Mouse (Mus musculus) CH12F3 (cell line): ENCODE data around the gene Btbd3.
"Not testable (repeated sequence)": the region's sequence is repeated elsewhere in the genome, so short reads cannot be mapped to it uniquely, and the experiment has no call there.

Source experiments
- in situ Hi-C: fragments of 300-500 bp; cut with MboI; formaldehyde crosslinking; loops from 2 replicates; pipeline ENCODE4 v1.14.3; 2020; ENCODE audit warnings: low sequenced_read_pairs

Btbd3 gene

DNA sequence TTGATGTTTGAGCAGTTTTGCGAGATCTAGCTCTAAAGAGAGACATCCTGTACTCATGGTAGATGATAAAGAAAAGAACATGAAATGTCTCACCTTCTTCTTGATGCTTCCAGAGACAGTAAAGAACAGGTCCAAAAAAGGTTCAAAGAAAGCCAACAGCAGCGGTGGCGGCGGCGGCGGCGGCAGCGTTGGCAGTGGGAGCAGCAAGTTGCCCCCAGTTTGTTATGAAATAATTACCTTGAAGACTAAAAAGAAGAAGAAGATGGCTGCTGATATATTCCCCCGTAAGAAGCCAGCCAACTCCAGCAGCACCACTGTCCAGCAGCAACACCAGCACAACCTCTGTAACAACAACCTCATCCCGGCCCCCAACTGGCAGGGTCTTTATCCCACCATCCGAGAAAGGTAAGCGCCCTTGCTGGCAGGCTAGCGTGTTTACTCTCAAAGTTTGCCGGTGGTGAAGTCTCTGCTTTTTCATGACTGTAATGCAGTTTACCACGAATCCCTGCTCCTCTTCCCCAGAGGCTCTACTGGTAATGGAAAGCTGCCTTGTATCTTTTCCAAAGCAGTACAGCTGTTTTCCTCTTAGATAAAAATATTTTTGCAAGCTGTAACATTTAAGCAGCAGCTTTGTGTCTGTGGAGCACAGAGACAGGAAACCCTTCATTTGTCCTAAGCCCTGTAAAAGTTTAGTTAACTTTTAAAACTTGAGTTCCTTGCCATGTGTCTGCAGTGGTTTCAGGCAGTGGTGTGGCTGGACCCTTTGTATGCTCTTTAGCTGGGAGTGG lies 22.7 kb downstream of the Btbd3 start:
- in situ Hi-C loops: no loop called here

DNA sequence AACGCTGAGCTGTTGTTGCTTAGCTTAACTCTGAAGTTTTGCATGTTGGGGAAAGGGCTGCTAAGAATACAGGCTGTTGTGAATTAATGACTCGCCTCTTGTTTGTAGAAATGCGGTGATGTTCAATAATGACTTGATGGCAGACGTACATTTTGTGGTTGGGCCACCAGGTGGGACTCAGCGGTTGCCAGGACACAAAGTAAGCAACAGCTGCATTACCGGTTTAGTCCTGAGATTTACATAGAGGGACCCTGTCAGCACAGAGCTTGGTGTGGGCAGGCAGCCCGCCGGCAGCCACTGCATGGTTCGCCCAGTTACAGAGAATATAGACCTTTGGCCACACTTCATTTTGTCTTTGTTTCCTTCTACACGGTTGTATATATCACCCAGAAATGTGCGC lies 23.3 kb downstream of the Btbd3 start:
- in situ Hi-C loops: no loop called here

GRCm38 (mm10) chr2:138280225-138280711 lies 23.9 kb downstream of the Btbd3 start:
- in situ Hi-C loops: no loop called here

DNA sequence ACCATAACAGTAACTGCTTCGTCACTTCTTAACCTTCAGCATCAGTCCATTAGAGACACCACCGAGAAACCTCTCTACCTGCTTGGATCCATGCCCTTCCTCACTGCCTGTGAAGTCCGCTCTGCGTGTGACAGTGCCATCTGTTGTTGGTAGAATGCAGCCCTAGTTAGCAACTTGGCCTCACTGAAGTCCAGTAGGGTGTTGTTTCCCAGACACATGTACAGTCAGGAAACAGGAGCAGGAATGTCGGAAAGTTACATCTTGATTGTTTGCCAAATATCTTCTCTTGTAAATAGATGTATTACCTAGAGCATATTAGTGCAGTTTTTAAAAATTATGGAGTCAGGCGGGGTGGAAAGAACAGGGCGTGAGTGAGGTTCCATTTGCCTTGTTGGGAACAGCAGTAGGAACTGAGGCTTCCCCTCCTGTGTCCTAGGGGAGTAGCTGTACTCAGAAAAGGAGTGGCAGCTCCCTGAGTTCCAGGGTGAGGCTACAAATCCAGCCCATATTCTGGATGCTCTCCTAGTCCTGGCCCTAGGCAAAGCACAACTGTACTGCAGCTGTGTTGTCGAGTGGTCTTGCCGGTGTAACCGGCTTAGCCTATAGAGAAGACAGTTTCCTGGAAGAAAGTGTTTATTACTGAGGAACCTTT lies 25.3 kb downstream of the Btbd3 start:
- in situ Hi-C loops: no loop called here

- in situ Hi-C loops: no loop called here
These were observed 27.0 kb downstream of the Btbd3 start for GRCm38 (mm10) chr2:138283372-138283771.

- in situ Hi-C loops: no loop called here
These were observed 27.5 kb downstream of the Btbd3 start for GRCm38 (mm10) chr2:138283856-138284255.

DNA sequence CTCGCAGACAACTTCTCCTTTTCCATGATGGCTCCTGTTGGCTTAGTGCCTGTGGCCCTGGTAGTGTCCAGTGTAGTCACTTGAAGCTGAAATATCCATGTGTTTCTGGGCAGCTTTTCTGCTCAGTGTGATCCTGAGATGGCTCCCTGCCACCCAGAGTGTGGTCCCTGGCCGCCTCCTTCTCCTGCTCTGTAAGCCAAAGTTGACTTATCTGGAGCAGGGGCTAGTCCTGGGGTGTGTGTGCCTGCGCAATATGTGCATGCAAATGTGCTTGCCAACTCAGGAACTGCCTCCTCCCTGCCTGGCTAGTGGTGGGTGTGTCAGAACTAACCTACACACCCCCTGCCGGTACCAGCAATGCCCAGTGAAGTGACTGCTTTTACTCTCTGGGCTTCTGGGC lies 29.4 kb downstream of the Btbd3 start:
- in situ Hi-C loops: no loop called here

DNA sequence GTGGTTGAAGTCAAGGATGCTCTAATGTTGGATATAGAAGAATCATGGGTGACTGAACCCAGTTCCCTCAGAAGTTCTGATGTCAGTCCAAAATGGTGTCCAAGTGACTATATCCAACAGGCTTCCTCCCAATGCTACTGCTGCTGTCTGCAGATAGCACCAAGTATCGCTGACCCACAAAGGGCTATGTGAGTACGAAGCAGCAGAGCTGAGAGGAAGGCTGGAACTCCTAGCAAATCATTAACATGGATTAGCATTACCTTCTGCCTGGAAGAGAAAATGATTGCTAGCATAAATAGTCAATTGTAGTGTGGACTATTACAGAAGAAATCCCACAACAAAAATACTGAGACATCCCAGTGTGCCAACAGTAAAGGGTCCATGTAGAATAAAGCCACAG lies 33.8 kb downstream of the Btbd3 start:
- in situ Hi-C loops: no loop called here

DNA sequence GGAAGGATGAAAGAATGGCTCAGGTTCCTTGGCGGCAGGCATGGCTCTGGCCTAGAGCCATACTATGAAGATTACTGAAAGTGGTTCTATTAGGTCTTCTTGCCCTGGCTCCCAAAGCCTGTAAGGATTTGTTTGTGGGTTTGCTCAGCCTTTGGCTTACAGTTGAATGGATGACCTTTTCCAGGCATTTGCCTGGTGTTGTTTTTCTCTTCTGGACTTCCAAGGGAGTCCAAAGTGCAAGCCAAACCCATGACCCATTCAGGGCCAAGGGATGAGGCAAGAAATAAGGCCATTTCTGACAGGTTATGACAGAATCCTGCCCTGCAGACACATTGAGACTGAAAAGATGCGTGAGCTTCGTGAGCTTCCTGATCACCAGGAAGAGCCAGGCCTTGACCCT lies 37.9 kb downstream of the Btbd3 start:
- in situ Hi-C loops: no loop called here

DNA sequence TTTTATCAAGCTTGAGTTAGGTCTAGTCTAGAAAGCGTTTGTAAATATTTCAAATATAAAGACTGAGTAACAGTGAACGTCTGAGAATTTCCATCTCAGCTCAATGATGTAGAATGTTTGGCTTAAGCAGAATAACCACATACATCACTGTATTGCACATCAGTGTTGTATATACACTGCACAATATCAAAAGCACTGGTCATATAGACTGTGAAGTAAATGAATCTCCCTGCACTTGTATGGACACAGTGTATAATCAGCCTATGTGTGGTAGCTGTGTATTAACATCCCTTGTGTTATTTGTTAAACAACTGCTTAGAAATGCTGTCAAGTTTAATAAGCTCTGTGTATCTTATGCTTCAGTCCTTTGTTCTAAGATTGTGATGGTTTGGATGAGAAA lies 49.9 kb downstream of the Btbd3 start:
- in situ Hi-C loops: no loop called here

GRCm38 (mm10) chr2:138315644-138316043 lies 59.3 kb downstream of the Btbd3 start:
- in situ Hi-C loops: no loop called here

GRCm38 (mm10) chr2:138320408-138320807 lies 64.0 kb downstream of the Btbd3 start:
- in situ Hi-C loops: no loop called here

- in situ Hi-C loops: no loop called here
These were observed 64.7 kb downstream of the Btbd3 start for GRCm38 (mm10) chr2:138321041-138321481.

GRCm38 (mm10) chr2:138322270-138323114 lies 66.1 kb downstream of the Btbd3 start:
- in situ Hi-C loops: no loop called here

DNA sequence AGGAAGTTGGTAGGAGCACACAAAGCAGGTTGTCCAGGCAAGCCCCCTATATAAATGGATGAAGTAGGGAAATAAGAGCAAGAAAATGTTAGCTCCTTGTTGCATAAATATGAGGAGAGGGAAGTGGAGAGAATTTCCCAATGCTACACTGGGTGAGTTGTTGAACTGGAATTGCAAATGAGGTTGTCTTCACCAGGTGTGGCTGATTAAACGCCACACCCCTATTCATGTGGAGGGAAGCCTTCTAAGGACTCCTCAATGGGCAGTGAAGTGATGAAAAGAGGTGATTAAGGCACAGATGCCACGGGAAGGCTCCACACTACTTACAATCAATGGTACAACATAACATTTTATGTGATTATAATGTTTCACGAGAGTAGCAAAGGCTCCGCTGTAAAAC lies 70.0 kb downstream of the Btbd3 start:
- in situ Hi-C loops: no loop called here

- in situ Hi-C loops: not testable (repeated sequence)
These were observed 77.8 kb downstream of the Btbd3 start for GRCm38 (mm10) chr2:138334198-138334597.

- in situ Hi-C loops: no loop called here
These were observed 81.6 kb downstream of the Btbd3 start for GRCm38 (mm10) chr2:138337886-138338494.

GRCm38 (mm10) chr2:138338524-138338923 lies 82.2 kb downstream of the Btbd3 start:
- in situ Hi-C loops: no loop called here

DNA sequence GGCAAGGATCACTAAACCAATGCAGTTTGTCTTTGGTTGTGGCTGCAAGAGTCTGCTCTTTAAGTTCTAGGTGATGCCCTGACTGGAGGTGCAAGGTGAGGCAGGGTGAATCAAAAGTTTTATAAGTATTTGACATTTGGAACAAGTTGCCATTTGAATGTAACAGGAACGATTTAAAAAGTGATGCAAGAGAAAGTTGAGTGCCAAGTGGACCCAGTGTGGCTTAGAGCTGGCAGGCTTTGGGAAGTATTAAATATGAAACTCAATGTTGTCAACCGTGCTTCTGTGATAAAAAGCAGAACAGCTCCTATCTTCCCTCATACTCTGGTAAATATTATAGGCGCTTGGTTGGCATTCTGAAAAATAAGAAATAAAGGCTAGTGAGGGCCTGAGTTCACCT lies 99.0 kb downstream of the Btbd3 start:
- in situ Hi-C loops: no loop called here

DNA sequence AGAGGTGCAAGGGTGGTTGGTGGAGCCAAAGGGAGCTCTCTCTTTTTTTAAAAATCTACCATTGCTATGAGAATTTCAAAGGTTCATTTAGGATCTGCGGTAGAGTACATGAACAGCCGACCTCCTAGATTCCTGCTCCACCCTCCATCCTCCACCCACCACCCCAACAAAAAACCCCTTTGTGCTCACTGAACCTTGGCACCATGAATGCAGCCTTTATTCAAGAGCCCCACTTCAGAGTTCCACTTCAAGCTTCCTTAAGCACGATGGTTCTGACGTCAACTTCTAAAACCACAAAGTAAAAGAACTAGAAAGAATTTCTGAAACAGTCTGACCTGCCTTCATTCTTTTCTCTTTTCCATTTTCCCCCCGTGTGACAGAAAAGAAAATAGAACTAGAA lies 106.1 kb downstream of the Btbd3 start:
- in situ Hi-C loops: no loop called here

- in situ Hi-C loops: no loop called here
These were observed 109.0 kb downstream of the Btbd3 start for GRCm38 (mm10) chr2:138365391-138365790.
